Mouse (Mus musculus) heart, adult 10 weeks (tissue): ENCODE measurements around the gene Rdh7. TPM values are rescaled to one million over a fixed set of nuclear protein-coding genes. Genes with fewer than 3 reads are reported as not detected.

Experiments used
- polyA plus RNA-seq: library from polyadenylated mRNA; stranded (reverse); fragments of 350-450 nt; fragmentation: Illumina TruSeq; extraction: RNeasy Lipid Tissue Mini Kit (QIAGEN cat#74804); gene quantifications from one replicate; pipeline ENCODE4 v1.2.3, GENCODE M21; 2014; ENCODE audit warnings: low read depth, low replicate concordance

The Rdh7 gene
- polyA plus RNA-seq, result 0.63 TPM

GRCm38 (mm10) chr10:127888605-127889004 lies at the start of gene Rdh7:
Gene Rdh7, minus strand, starts transcription at chr10:127888817.

GRCm38 (mm10) chr10:127898218-127898617 lies 9.6 kb upstream of the Rdh7 start, which contains the start of gene Sdr9c7:
Gene Sdr9c7, plus strand, starts transcription at chr10:127898518.

GRCm38 (mm10) chr10:127866232-127866631 lies 22.4 kb downstream of the Rdh7 start, which contains the start of gene Rdh16f2:
Gene Rdh16f2, plus strand, starts transcription at chr10:127866474.

GRCm38 (mm10) chr10:127849628-127850027 lies 39.0 kb downstream of the Rdh7 start, which contains the start of gene Rdh19:
Gene Rdh19, plus strand, starts transcription at chr10:127849928.

Other genes starting within 250 kb of the Rdh7 start
- 48.3 TPM for gene Stat6, start 245.8 kb downstream of the Rdh7 start, polyA plus RNA-seq
- 5.4 TPM for gene Nemp1, start 221.9 kb downstream of the Rdh7 start, polyA plus RNA-seq
- gene Nab2, start 220.2 kb downstream of the Rdh7 start, polyA plus RNA-seq, result 10.6 TPM
- 0.34 TPM for gene Myo1a, start 183.6 kb downstream of the Rdh7 start, polyA plus RNA-seq
- not detected for gene Tac2, start 164.3 kb downstream of the Rdh7 start, polyA plus RNA-seq
- 4.4 TPM for gene Zbtb39, start 149.3 kb downstream of the Rdh7 start, polyA plus RNA-seq
- gene Gpr182, start 137.1 kb downstream of the Rdh7 start, polyA plus RNA-seq, result 4.0 TPM
- gene Rdh1, start 129.1 kb downstream of the Rdh7 start, polyA plus RNA-seq, result not detected
- gene Rdh16f1, start 129.0 kb downstream of the Rdh7 start, polyA plus RNA-seq, result not detected
- gene Rdh9, start 112.4 kb downstream of the Rdh7 start, polyA plus RNA-seq, result 0.31 TPM
- gene Rdh16, start 87.7 kb downstream of the Rdh7 start, polyA plus RNA-seq, result not detected
- gene Rdh19, start 38.9 kb downstream of the Rdh7 start, polyA plus RNA-seq, result not detected
- not detected for gene Rdh16f2, start 22.3 kb downstream of the Rdh7 start, polyA plus RNA-seq
- not detected for gene Sdr9c7, start 9.7 kb upstream of the Rdh7 start, polyA plus RNA-seq
- not detected for gene Hsd17b6, start 118.8 kb upstream of the Rdh7 start, polyA plus RNA-seq
- gene Prim1, start 126.4 kb upstream of the Rdh7 start, polyA plus RNA-seq, result 3.7 TPM
- gene Naca, start 146.8 kb upstream of the Rdh7 start, polyA plus RNA-seq, result 662 TPM
- gene Ptges3, start 170.1 kb upstream of the Rdh7 start, polyA plus RNA-seq, result 93.0 TPM
- 7,621 TPM for gene Atp5b, start 194.5 kb upstream of the Rdh7 start, polyA plus RNA-seq
- 18.2 TPM for gene Baz2a, start 202.8 kb upstream of the Rdh7 start, polyA plus RNA-seq